Mouse (Mus musculus) c-Kit-positive CD71-positive TER-119-positive erythroid progenitor cells, embryonic 14.5 days (primary cell): Measurements from ENCODE around the gene Bend5.

ENCODE experiments used
- DNase-seq: peaks from one replicate; pipeline ENCODE4 v3.0.0-alpha.2; 2013; ENCODE audit warnings: low spot score

Gene Bend5

GRCm38 (mm10) chr4:111442435-111443238 is 27.8 kb downstream of the Bend5 start:
- no peak for DNase-seq

- DNase-seq: no peak
Observed at GRCm38 (mm10) chr4:111443906-111444615, 29.3 kb downstream of the Bend5 start.

- DNase-seq: no peak
Observed at GRCm38 (mm10) chr4:111444616-111445160, 29.9 kb downstream of the Bend5 start.

- no peak for DNase-seq
Observed at GRCm38 (mm10) chr4:111447918-111448317, 33.1 kb downstream of the Bend5 start.

- DNase-seq: no peak
Observed at GRCm38 (mm10) chr4:111448586-111448985, 33.8 kb downstream of the Bend5 start.

- no peak for DNase-seq
Observed at GRCm38 (mm10) chr4:111449442-111450199, 34.8 kb downstream of the Bend5 start.

GRCm38 (mm10) chr4:111451283-111451918 is 36.6 kb downstream of the Bend5 start:
- no peak for DNase-seq

GRCm38 (mm10) chr4:111452192-111452591 is 37.4 kb downstream of the Bend5 start:
- no peak for DNase-seq

GRCm38 (mm10) chr4:111453275-111453674 is 38.5 kb downstream of the Bend5 start:
- no peak for DNase-seq

GRCm38 (mm10) chr4:111455621-111456020 is 40.8 kb downstream of the Bend5 start:
- no peak for DNase-seq

- no peak for DNase-seq
Observed at GRCm38 (mm10) chr4:111457568-111457967, 42.8 kb downstream of the Bend5 start.

GRCm38 (mm10) chr4:111467293-111467773 is 52.5 kb downstream of the Bend5 start:
- no peak for DNase-seq

- DNase-seq: no peak
Observed at GRCm38 (mm10) chr4:111467796-111468195, 53.0 kb downstream of the Bend5 start.

GRCm38 (mm10) chr4:111469847-111470246 is 55.0 kb downstream of the Bend5 start:
- DNase-seq: no peak

GRCm38 (mm10) chr4:111471726-111472125 is 56.9 kb downstream of the Bend5 start:
- DNase-seq: no peak

GRCm38 (mm10) chr4:111472511-111472910 is 57.7 kb downstream of the Bend5 start:
- no peak for DNase-seq

- no peak for DNase-seq
Observed at GRCm38 (mm10) chr4:111473014-111473413, 58.2 kb downstream of the Bend5 start.

- no peak for DNase-seq
Observed at GRCm38 (mm10) chr4:111475374-111475971, 60.7 kb downstream of the Bend5 start.

GRCm38 (mm10) chr4:111477507-111477906 is 62.7 kb downstream of the Bend5 start:
- DNase-seq: no peak

- DNase-seq: no peak
Observed at GRCm38 (mm10) chr4:111483499-111483898, 68.7 kb downstream of the Bend5 start.

- DNase-seq: no peak
Observed at GRCm38 (mm10) chr4:111485189-111485588, 70.4 kb downstream of the Bend5 start.
